Mouse (Mus musculus) ES-E14 (cell line): ENCODE measurements around the gene Clcnkb. TPM values are rescaled to one million over a fixed set of nuclear protein-coding genes. Genes with fewer than 3 reads are reported as not detected.

Source experiments
- DNase-seq: peaks from one replicate; pipeline ENCODE4 v3.0.0-alpha.2; 2013; ENCODE audit warnings: low read depth, low spot score
- H3K27ac ChIP-seq: 2 replicates; pipeline ENCODE4 v1.5.1; 2012; ENCODE audit warnings: low read depth, mild to moderate bottlenecking, low read length, moderate library complexity, mixed read lengths; ENCODE audit not compliant: poor library complexity, insufficient read depth, severe bottlenecking
- H3K36me3 ChIP-seq: 2 replicates; pipeline ENCODE4 v1.6.1; 2012; ENCODE audit warnings: mild to moderate bottlenecking, low read length, moderate library complexity, mixed read lengths; ENCODE audit not compliant: control insufficient read depth, poor library complexity, insufficient read depth, severe bottlenecking
- H3K4me1 ChIP-seq, 2 experiments: fragments of 150-350 bp in 1 of 2; sonication (generic) in 1 of 2; 2 replicates each; pipeline ENCODE4 v1.6.1; 2012; ENCODE audit warnings: low read length in 2 of 2, mild to moderate bottlenecking in 1 of 2, mixed read lengths in 1 of 2; ENCODE audit not compliant: control insufficient read depth in 2 of 2, insufficient read depth in 2 of 2, poor library complexity in 1 of 2
- H3K4me3 ChIP-seq, 2 experiments: fragments of 150-350 bp in 1 of 2; sonication (generic) in 1 of 2; 2 replicates each; pipeline ENCODE4 v1.5.1; 2012; ENCODE audit warnings: low read length in 2 of 2, low read depth in 1 of 2, mild to moderate bottlenecking in 1 of 2, mixed read lengths in 1 of 2; ENCODE audit not compliant: insufficient read depth in 1 of 2, poor library complexity in 1 of 2, severe bottlenecking in 1 of 2
- H3K9ac ChIP-seq: 2 replicates; pipeline ENCODE4 v1.6.1; 2012; ENCODE audit warnings: low read depth, mild to moderate bottlenecking, low read length, mixed read lengths; ENCODE audit not compliant: poor library complexity, insufficient read depth, severe bottlenecking
- H3K9me3 ChIP-seq: fragments of 150-350 bp; sonication (generic); 2 replicates; pipeline ENCODE4 v1.6.1; 2012; ENCODE audit warnings: low read depth, mild to moderate bottlenecking, low read length; ENCODE audit not compliant: control insufficient read depth, insufficient read depth
- CHD2 ChIP-seq: IDR thresholded peaks from 2 replicates; pipeline ENCODE4 v1.6.1; 2014; ENCODE audit warnings: mild to moderate bottlenecking, low read depth, low read length, inconsistent platforms
- HCFC1 ChIP-seq: IDR thresholded peaks from 2 replicates; pipeline ENCODE4 v1.6.1; 2012; ENCODE audit warnings: low read length, inconsistent platforms, borderline replicate concordance; ENCODE audit not compliant: insufficient read depth
- MAFK ChIP-seq: IDR thresholded peaks from 2 replicates; pipeline ENCODE4 v1.6.1; 2014; ENCODE audit warnings: mild to moderate bottlenecking, low read depth, low read length, inconsistent platforms; ENCODE audit not compliant: insufficient read depth
- ZC3H11A ChIP-seq: IDR thresholded peaks from 2 replicates; pipeline ENCODE4 v1.6.1; 2012; ENCODE audit warnings: low read depth, mild to moderate bottlenecking, inconsistent platforms, low read length, borderline replicate concordance
- ZNF384 ChIP-seq: IDR thresholded peaks from 2 replicates; pipeline ENCODE4 v1.6.1; 2012; ENCODE audit warnings: low read depth, low read length, inconsistent platforms
- in situ Hi-C, 2 experiments: fragments of 600-800 bp; cut with MboI; formaldehyde crosslinking; loops; one replicate each; pipeline ENCODE4 v1.15.1; 2025; ENCODE audit warnings: low sequenced_read_pairs in 2 of 2, inconsistent platforms in 1 of 2; ENCODE audit not compliant: unreplicated experiment in 2 of 2
- total RNA-seq: library from RNA; depleted of rRNA; stranded (reverse); fragments of 300-350 nt; gene quantifications from 2 replicates; pipeline ENCODE4 v1.2.3, GENCODE M21; 2012

The Clcnkb gene
- total RNA-seq, 1 experiment, result 1.6 TPM

DNA sequence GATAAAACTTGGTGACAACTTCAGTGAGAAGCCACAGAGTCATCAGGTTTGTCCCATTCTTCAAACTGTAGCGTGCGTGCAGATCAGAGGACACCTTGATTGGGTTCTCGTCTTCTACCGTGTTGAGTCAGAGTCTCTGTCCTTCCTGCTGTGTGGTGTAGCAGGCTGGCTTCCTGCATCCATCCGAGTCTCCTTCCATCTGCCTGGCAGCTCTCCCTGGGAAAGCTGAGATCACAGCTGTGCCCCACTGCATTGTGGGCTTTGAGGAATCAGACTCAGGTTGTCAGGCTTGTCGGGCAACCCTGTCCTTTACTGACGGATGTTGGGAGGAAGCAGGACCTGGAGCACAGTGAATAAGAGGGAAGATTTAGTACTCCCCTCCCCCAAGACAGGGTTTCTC lies 30.4 kb upstream of the Clcnkb start:
- Histone ChIP-seq H3K36me3 (peaks cover 6% of the 10 kb centered on the region; the same call in 1 of the 2 replicates), H3K4me3 (no peak overlapping the region), H3K4me1 (peaks cover 0 to 8% of the 10 kb centered on the region in 2 experiments; a peak in 1 of 4 replicates), H3K9me3 (no peaks in the 10 kb centered on the region), H3K9ac (no peak overlapping the region), H3K27ac (no peak overlapping the region)
- DNase-seq, result no peak
- TF ChIP-seq MAFK, result no peak
- no peak for TF ChIP-seq HCFC1
- no peak for TF ChIP-seq ZC3H11A
- no peak for TF ChIP-seq ZNF384
- no peak for TF ChIP-seq CHD2
- in situ Hi-C loops, result no loop called here

DNA sequence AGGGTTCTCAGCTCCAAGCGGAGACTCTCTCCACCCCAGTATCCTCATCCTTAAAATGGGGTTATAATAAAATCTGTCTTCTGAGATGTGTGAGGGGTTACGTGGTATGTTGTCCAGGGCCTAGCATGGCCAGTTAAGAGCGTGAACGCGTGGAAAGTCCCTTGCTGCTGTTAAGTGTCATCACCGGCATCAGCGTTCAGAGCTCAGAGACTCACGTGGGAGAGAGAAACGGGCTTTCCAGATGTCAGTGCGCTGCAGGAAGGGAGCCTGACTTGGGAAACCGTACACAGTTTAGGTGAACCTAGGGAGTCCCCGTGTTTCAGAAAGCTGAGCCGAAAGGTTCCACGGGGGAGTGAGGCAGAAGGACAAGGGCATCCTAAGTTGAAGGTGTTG lies 29.5 kb upstream of the Clcnkb start:
- TF ChIP-seq HCFC1 (no peak), ZNF384 (no peak), CHD2 (no peak), ZC3H11A (no peak), MAFK (no peak)
- no peak overlapping the region for H3K27ac ChIP-seq

DNA sequence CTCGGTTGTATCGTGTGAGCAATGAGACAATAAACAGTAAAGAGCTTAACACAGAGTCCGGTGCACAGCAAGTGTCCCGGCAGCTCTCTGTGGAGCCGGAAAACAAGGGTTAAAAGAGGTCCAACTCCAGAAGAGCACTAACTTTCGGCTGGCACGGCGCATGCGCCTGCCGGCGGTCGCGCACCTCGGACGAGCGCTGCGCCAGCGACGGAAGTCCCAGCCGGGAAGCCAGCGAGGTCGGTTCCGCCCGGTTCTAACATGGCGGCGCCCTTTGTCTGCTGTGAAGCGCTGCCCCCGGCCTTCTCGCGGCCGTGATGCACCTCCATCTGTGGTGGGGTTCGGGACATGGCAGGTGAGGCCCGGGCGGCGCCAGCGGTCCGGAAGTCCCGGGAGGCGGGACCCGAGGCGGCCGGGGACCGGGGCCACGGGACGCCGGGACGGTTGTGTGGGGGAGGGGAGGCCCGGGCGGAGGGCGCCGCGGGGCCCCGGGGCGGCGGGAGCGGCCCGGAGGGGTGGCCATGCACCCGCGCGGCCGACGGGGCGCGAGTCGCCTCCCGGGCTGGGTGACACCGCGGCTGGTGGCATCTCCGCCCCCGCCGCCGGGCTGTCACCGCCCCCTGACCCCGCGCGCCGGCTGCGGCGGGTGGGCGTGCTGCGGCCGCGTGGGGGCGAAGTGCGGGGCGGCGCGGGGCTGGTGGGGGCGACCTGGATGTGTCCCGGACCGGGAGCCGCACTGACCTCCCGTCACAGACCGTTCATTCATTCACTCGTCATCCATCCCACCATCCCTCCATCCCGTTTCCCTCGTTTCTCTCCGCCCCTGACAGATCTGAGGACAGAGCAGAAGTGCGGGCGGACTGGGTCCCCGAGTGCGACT lies 28.9 kb upstream of the Clcnkb start, which contains the start of gene Zbtb17:
Gene Zbtb17, plus strand, starts transcription at position 204 of the 877 bp plus-strand sequence.
- Histone ChIP-seq H3K36me3 (peaks cover 5% of the 10 kb centered on the region; the same call in 1 of the 2 replicates), H3K4me1 (peaks cover 0 to 6% of the 10 kb centered on the region in 2 experiments; a peak in 1 of 4 replicates), H3K9me3 (no peaks in the 10 kb centered on the region), H3K9ac (peak within 1 kb of the TSS; percentile 89), H3K4me3 (peak within 1 kb of the TSS; percentile 73 to 91), H3K27ac (0 out of 2 replicates have a peak within 1 kb of the TSS, but pooled peaks have one; percentile 50)
- in situ Hi-C loops, result no loop called here
- TF ChIP-seq HCFC1 (peak; percentile 95), ZNF384 (no peak)
- peak; percentile 59 for DNase-seq

More for the DNA sequence above, 29.5 kb upstream of the Clcnkb start:
- in situ Hi-C loops, result no loop called here
- Histone ChIP-seq H3K36me3 (peaks cover 6% of the 10 kb centered on the region; the same call in 1 of the 2 replicates), H3K4me1 (peaks cover 0 to 8% of the 10 kb centered on the region in 2 experiments; a peak in 1 of 4 replicates), H3K4me3 (peak overlapping the region; percentile 73 to 91), H3K9me3 (no peaks in the 10 kb centered on the region), H3K9ac (peak overlapping the region; percentile 89)
- DNase-seq, result no peak

DNA sequence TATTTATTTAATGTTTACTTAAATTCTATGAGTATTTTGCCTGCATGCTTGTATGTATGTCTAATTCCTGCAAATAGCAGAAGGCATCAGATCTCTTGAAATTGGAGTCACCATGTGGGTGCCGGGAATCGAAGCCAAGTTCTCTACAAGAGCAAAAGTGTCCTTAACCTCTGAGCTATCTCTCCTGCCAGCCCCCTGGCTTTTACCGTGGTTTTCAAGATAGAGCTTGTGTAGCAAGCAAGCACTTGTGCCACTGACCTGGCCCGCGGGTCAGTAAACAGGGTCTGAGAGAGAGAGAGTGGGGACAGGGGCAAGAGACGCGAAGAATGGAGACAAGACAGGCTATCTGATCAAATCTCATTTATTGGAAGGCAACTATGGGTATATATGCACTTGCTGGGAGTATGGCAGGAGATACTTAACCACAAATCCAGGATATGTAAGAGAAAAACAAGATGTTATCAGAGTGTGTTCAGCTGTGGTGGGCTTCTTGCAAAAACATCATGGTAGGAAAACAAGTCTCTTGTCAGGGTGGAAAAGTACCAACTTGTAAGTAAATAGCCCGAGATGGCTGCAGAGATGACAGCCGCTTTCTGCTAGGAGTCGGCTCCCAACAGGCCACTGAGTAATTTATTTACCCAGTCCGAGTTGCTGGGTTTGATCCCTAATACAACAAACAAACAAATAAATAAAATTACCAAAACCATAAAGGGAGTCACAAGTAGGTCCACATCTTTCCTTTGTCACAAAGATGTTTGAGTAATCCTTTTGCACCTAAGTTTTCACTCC lies 28.0 kb upstream of the Clcnkb start:
- no peak for DNase-seq
- Histone ChIP-seq H3K36me3 (peaks cover 5% of the 10 kb centered on the region; the same call in 1 of the 2 replicates), H3K9ac (peak overlapping the region; percentile 62; the same call in 1 of the 2 replicates), H3K4me3 (peak overlapping the region; percentile 61 to 91), H3K27ac (no peak overlapping the region), H3K9me3 (no peaks in the 10 kb centered on the region), H3K4me1 (peaks cover under 1 to 10% of the 10 kb centered on the region in 2 experiments; a peak in 2 of 4 replicates)
- TF ChIP-seq MAFK, result no peak
- TF ChIP-seq ZNF384, result no peak
- no peak for TF ChIP-seq HCFC1
- no peak for TF ChIP-seq CHD2
- no peak for TF ChIP-seq ZC3H11A
- in situ Hi-C loops, result no loop called here
